Mouse (Mus musculus) kidney, embryonic 14.5 days (tissue): ENCODE results near the gene Psmd9. TPM values are rescaled to one million over a fixed set of nuclear protein-coding genes. Genes with fewer than 3 reads are reported as not detected.

ENCODE experiments used
- ATAC-seq: fragments of 200-750 bp; cut with Nextera tagmentation; 2 replicates; pipeline ENCODE4 v1.8.0; 2017; ENCODE audit warnings: moderate number of reproducible peaks, mild to moderate bottlenecking, moderate TSS enrichment, moderate library complexity; ENCODE audit not compliant: low FRiP score, low TSS enrichment
- H3K27ac ChIP-seq: fragments of 300-500 bp; sonication (generic); 2 replicates; pipeline ENCODE4 v1.5.1; 2014; ENCODE audit warnings: low read depth, mild to moderate bottlenecking, low read length, moderate library complexity, mixed read lengths
- H3K27me3 ChIP-seq: fragments of 300-500 bp; sonication (generic); 2 replicates; pipeline ENCODE4 v1.6.1; 2014; ENCODE audit warnings: mild to moderate bottlenecking, low read length; ENCODE audit not compliant: control insufficient read depth, insufficient read depth
- H3K36me3 ChIP-seq: fragments of 300-500 bp; sonication (generic); 2 replicates; pipeline ENCODE4 v1.6.1; 2014; ENCODE audit warnings: low read length, mixed read lengths; ENCODE audit not compliant: control insufficient read depth, insufficient read depth
- H3K4me1 ChIP-seq: fragments of 300-500 bp; sonication (generic); 2 replicates; pipeline ENCODE4 v1.6.1; 2014; ENCODE audit warnings: low read length, mixed read lengths; ENCODE audit not compliant: control insufficient read depth, insufficient read depth
- H3K4me2 ChIP-seq: fragments of 300-500 bp; sonication (generic); replicated peaks from 2 replicates; pipeline ENCODE4 v1.6.1; 2014; ENCODE audit warnings: low read depth, mild to moderate bottlenecking, low read length
- H3K4me3 ChIP-seq: fragments of 300-500 bp; sonication (generic); 2 replicates; pipeline ENCODE4 v1.5.1; 2014; ENCODE audit warnings: mild to moderate bottlenecking, low read length
- H3K9ac ChIP-seq: fragments of 300-500 bp; sonication (generic); 2 replicates; pipeline ENCODE4 v1.6.1; 2014; ENCODE audit warnings: low read depth, mild to moderate bottlenecking, low read length, moderate library complexity
- H3K9me3 ChIP-seq: fragments of 300-500 bp; sonication (generic); 2 replicates; pipeline ENCODE4 v1.6.1; 2016; ENCODE audit warnings: low read length; ENCODE audit not compliant: control insufficient read depth
- WGBS: fragments of 180-500 bp; shearing (Covaris S2); extraction: QIAGEN DNeasy Blood & Tissue Kit; methylation state at CpG from one replicate; pipeline ENCODE4 v1.1.7; 2014; 5-methylcytosine and 5-hydroxymethylcytosine counted together
- polyA plus RNA-seq: library from polyadenylated mRNA; unstranded; fragments of >200 nt; fragmentation: Nextera tagmentation; extraction: Ambion mirVana; gene quantifications from 2 replicates; pipeline ENCODE4 v1.2.1, GENCODE M21; 2014

Psmd9 gene
- polyA plus RNA-seq, 1 experiment from 2014 or later: 73.9 TPM

- peak overlapping the region; percentile 96 for H3K4me3 ChIP-seq
- no peaks in the 10 kb centered on the region for H3K9me3 ChIP-seq
- peaks cover 10% of the 10 kb centered on the region; the same call in 1 of the 2 replicates for H3K36me3 ChIP-seq
- peak; percentile 54 for ATAC-seq
- peak overlapping the region; percentile 100 for H3K27ac ChIP-seq
- H3K4me2 ChIP-seq: peak overlapping the region; percentile 100
- H3K4me1 ChIP-seq: peaks cover 38% of the 10 kb centered on the region
- H3K27me3 ChIP-seq: no peaks in the 10 kb centered on the region
- peak overlapping the region; percentile 100 for H3K9ac ChIP-seq
- WGBS: under 1% methylated on average over 31 of the region's 31 CpGs
These were observed 28.3 kb upstream of the Psmd9 start for GRCm38 (mm10) chr5:123140694-123141554.

- Histone ChIP-seq H3K27me3 (no peaks in the 10 kb centered on the region), H3K36me3 (peaks cover 15% of the 10 kb centered on the region), H3K4me1 (peaks cover 32% of the 10 kb centered on the region)
These were observed 27.6 kb upstream of the Psmd9 start for GRCm38 (mm10) chr5:123141555-123142160.

GRCm38 (mm10) chr5:123142161-123143157, 26.8 kb upstream of the Psmd9 start, which contains the start of gene Setd1b:
TSS of gene Setd1b (plus strand) at chr5:123142193.
- Histone ChIP-seq H3K4me1 (peaks cover 24% of the 10 kb centered on the region), H3K27me3 (no peaks in the 10 kb centered on the region), H3K4me2 (peak within 1 kb of the TSS; percentile 100), H3K27ac (peak within 1 kb of the TSS; percentile 100), H3K36me3 (peaks cover 23% of the 10 kb centered on the region), H3K9me3 (no peaks in the 10 kb centered on the region), H3K4me3 (peak within 1 kb of the TSS; percentile 96), H3K9ac (peak within 1 kb of the TSS; percentile 100)
- no peak for ATAC-seq
- under 1% methylated on average over 89 of the region's 103 CpGs for WGBS

More at GRCm38 (mm10) chr5:123141555-123142160, 27.6 kb upstream of the Psmd9 start:
- ATAC-seq: no peak
- peak overlapping the region; percentile 96 for H3K4me3 ChIP-seq
- no peaks in the 10 kb centered on the region for H3K9me3 ChIP-seq
- H3K27ac ChIP-seq: peak overlapping the region; percentile 100
- peak overlapping the region; percentile 100 for H3K9ac ChIP-seq
- 0% methylated on average over 35 of the region's 38 CpGs for WGBS
- H3K4me2 ChIP-seq: peak overlapping the region; percentile 100

GRCm38 (mm10) chr5:123143251-123143970, 25.8 kb upstream of the Psmd9 start:
- H3K27me3 ChIP-seq: no peaks in the 10 kb centered on the region
- ATAC-seq: no peak
- H3K4me1 ChIP-seq: peaks cover 16% of the 10 kb centered on the region
- no peaks in the 10 kb centered on the region for H3K9me3 ChIP-seq
- H3K36me3 ChIP-seq: peaks cover 32% of the 10 kb centered on the region
- WGBS: under 1% methylated on average over 21 of the region's 24 CpGs
- peak overlapping the region; percentile 100 for H3K4me2 ChIP-seq
- H3K4me3 ChIP-seq: peak overlapping the region; percentile 96
- peak overlapping the region; percentile 100 for H3K27ac ChIP-seq
- H3K9ac ChIP-seq: peak overlapping the region; percentile 100

GRCm38 (mm10) chr5:123143971-123144745, 25.1 kb upstream of the Psmd9 start:
- H3K27ac ChIP-seq: no peak overlapping the region; the same call in 1 of the 2 replicates
- H3K36me3 ChIP-seq: peaks cover 40% of the 10 kb centered on the region

GRCm38 (mm10) chr5:123144746-123145590, 24.2 kb upstream of the Psmd9 start:
- peaks cover 31% of the 10 kb centered on the region for H3K4me1 ChIP-seq
- peak overlapping the region; percentile 96 for H3K4me3 ChIP-seq
- peaks cover 45% of the 10 kb centered on the region for H3K36me3 ChIP-seq
- peak overlapping the region; percentile 18; the same call in 1 of the 2 replicates for H3K9ac ChIP-seq
- peak overlapping the region; percentile 100 for H3K4me2 ChIP-seq
- no peak overlapping the region for H3K27ac ChIP-seq
- no peaks in the 10 kb centered on the region for H3K27me3 ChIP-seq
- no peaks in the 10 kb centered on the region for H3K9me3 ChIP-seq
- no peak for ATAC-seq
- 36% methylated on average over 20 of the region's 20 CpGs for WGBS

More at GRCm38 (mm10) chr5:123143971-123144745, 25.1 kb upstream of the Psmd9 start:
- H3K4me2 ChIP-seq: peak overlapping the region; percentile 100
- no peaks in the 10 kb centered on the region for H3K9me3 ChIP-seq
- WGBS: 6% methylated on average over 17 of the region's 17 CpGs
- H3K27me3 ChIP-seq: no peaks in the 10 kb centered on the region
- ATAC-seq: no peak
- H3K4me1 ChIP-seq: peaks cover 24% of the 10 kb centered on the region
- peak overlapping the region; percentile 100; the same call in 1 of the 2 replicates for H3K9ac ChIP-seq
- peak overlapping the region; percentile 96 for H3K4me3 ChIP-seq

- no peaks in the 10 kb centered on the region for H3K27me3 ChIP-seq
- ATAC-seq: no peak
- H3K4me1 ChIP-seq: peaks cover 43% of the 10 kb centered on the region
- peaks cover 51% of the 10 kb centered on the region for H3K36me3 ChIP-seq
- no peak overlapping the region for H3K4me2 ChIP-seq
- WGBS: 88% methylated on average over 11 of the region's 11 CpGs
- no peak overlapping the region for H3K9ac ChIP-seq
- no peak overlapping the region for H3K27ac ChIP-seq
- H3K9me3 ChIP-seq: no peaks in the 10 kb centered on the region
- no peak overlapping the region for H3K4me3 ChIP-seq
These were observed 22.9 kb upstream of the Psmd9 start for GRCm38 (mm10) chr5:123146357-123146756.
